Mouse (Mus musculus) adrenal gland, postnatal 36 days (tissue): ENCODE measurements at regions not wholly inside any gene's neighbourhood (a gene's known extent, or its start where the extent isn't known, plus 50 kb on each side); places are given as distances from the start of the nearest gene placed in this dataset.
"Not testable (repeated sequence)": the region's sequence is repeated elsewhere in the genome, so short reads cannot be mapped to it uniquely, and the experiment has no call there.

Experiments
- DNase-seq, 2 experiments: peaks; one replicate each; pipeline ENCODE4 v3.0.0; 2021; ENCODE audit warnings: mixed read lengths in 1 of 2

- DNase-seq: peak; percentile 9 to 28
Measured at GRCm38 (mm10) chr6:114538185-114538584, 104.7 kb upstream of the Atg7 start.

GRCm38 (mm10) chr6:114550096-114550669 lies 92.7 kb upstream of the Atg7 start:
- peak; percentile 17 to 45 for DNase-seq

GRCm38 (mm10) chr6:114553072-114553471 lies 89.8 kb upstream of the Atg7 start:
- DNase-seq: not testable (repeated sequence)

GRCm38 (mm10) chr6:114555186-114555585 lies 87.7 kb upstream of the Atg7 start:
- DNase-seq: peak; percentile 25 to 33

GRCm38 (mm10) chr6:114577319-114577718 lies 65.6 kb upstream of the Atg7 start:
- peak; percentile 66 to 68 for DNase-seq
